Mouse (Mus musculus) macrophage (primary cell): ENCODE results near the gene Glcci1. TPM values are rescaled to one million over a fixed set of nuclear protein-coding genes. Genes with fewer than 3 reads are reported as not detected.

ENCODE experiments used
- H3K27ac ChIP-seq: fragments of 350-480 bp; formaldehyde crosslinking; 2 replicates; pipeline ENCODE4 v1.9.0; 2021
- H3K36me3 ChIP-seq: fragments of 350-480 bp; formaldehyde crosslinking; 2 replicates; pipeline ENCODE4 v1.9.0; 2021; ENCODE audit errors: inconsistent target
- H3K4me3 ChIP-seq: fragments of 350-480 bp; formaldehyde crosslinking; 2 replicates; pipeline ENCODE4 v1.9.0; 2021; ENCODE audit errors: inconsistent target
- H3K79me2 ChIP-seq: fragments of 350-480 bp; formaldehyde crosslinking; 2 replicates; pipeline ENCODE4 v1.9.0; 2021; ENCODE audit errors: inconsistent target
- WGBS: methylation state at CpG from one replicate; pipeline ENCODE4 v1.1.7; 2026; ENCODE audit warnings: inconsistent platforms; ENCODE audit not compliant: missing documents; 5-methylcytosine and 5-hydroxymethylcytosine counted together
- polyA plus RNA-seq: library from polyadenylated mRNA; stranded (reverse); fragments of 250-400 nt; gene quantifications from 3 replicates; pipeline ENCODE4 v1.2.4, GENCODE M21; 2018; ENCODE audit warnings: inconsistent platforms
- total RNA-seq, 78 experiments: library from RNA; depleted of rRNA; stranded (reverse); fragments of 250-400 nt; gene quantifications; 1 replicate in 9 of 78; 2 replicates in 24 of 78; 3 replicates in 43 of 78; 4 replicates in 2 of 78; pipeline ENCODE4 v1.2.4; 2018; ENCODE audit warnings: inconsistent platforms in 56 of 78

The Glcci1 gene
- 10 to 100 TPM in 2 of 26 experiments, 1 to 10 TPM in 22, under 1 TPM in 2; 0.43 to 11.6 (median 4.3) TPM for total RNA-seq (2018; cell fraction: chromatin; rRNA removed)
- 1 to 10 TPM in 25 of 26 experiments, under 1 TPM in 1; 0.70 to 6.0 (median 2.2) TPM for total RNA-seq (2018; cell fraction: cytosol; rRNA removed)
- 10 to 100 TPM in 7 of 26 experiments, 1 to 10 TPM in 19; 1.5 to 16.1 (median 5.9) TPM for total RNA-seq (2018; cell fraction: nucleus; rRNA removed)
- polyA plus RNA-seq: 0.52 to 1.7 TPM (median 0.90 TPM) in 3 replicates

DNA sequence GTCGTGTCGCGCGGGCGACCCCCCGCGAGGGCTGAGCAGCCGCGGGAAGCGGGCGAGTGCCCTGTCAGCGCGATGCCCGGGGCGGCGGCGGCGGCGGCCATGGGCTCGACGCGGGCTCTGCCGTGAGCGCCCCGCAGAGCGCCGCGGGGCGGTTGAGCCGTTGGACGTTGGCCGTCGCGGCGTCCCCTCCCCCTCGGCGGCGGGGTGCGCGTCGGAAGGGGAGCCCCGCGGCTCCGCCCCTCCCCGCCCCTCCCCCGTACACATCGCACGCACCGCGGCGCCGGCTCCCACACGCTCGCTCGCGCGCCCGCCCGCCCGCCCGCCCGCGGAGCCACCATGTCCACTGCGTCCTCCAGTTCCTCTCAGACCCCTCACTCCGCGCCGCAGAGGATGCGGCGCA lies at the start of gene Glcci1:
Glcci1 (plus strand) TSS at position 50 of the 400 bp plus-strand sequence.
- Histone ChIP-seq H3K27ac (no peak within 1 kb of the TSS), H3K4me3 (peak within 1 kb of the TSS; percentile 60), H3K36me3 (no peaks in the 10 kb centered on the region), H3K79me2 (no peaks in the 10 kb centered on the region; the same call in 1 of the 2 replicates)
- WGBS: under 1% methylated on average over 26 of the region's 69 CpGs

DNA sequence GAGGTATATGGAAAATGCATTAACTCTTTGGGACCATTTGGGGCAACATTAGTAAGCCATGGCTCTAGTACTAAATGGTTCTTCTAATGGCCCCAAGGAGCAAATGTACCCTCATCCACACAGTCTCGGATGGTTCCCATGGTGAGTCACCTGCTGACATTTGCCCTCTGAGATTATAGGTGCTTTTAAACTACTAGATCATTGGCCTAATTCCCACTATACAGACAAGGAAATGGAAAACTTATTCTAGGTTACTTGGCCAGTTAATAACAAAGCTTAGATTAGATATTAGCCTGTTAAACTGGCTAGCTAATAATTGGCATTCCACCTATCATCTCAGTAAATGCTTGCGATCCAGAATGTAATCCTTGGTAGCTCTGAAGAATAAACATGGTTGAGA lies 47.0 kb upstream of the Glcci1 start:
- WGBS: 93% methylated on average over 2 of the region's 2 CpGs

DNA sequence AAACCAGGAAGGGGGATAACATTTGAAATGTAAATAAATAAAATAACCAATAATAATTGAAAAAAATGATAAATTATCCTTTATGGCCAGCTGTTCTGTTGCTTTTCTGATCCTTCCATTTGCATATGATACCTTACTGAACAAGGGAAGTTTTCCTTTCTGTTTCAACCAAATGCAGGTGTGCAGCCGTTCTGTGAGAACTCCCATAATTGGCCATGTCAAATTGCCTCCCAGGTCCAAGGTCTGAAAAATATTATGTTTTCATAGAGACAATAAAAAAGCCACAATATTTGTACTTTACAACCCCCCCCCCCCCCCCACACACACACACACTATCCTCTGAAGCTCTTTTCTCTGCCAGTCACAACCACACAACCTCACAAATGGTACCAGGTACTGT lies 44.0 kb upstream of the Glcci1 start:
- Histone ChIP-seq H3K36me3 (no peaks in the 10 kb centered on the region), H3K4me3 (no peak overlapping the region), H3K27ac (no peak overlapping the region), H3K79me2 (no peaks in the 10 kb centered on the region)
- WGBS: 100% methylated on average over 1 of the region's 1 CpGs

More for the DNA sequence above, 47.0 kb upstream of the Glcci1 start:
- Histone ChIP-seq H3K79me2 (no peaks in the 10 kb centered on the region), H3K36me3 (no peaks in the 10 kb centered on the region), H3K27ac (no peak overlapping the region), H3K4me3 (no peak overlapping the region)

DNA sequence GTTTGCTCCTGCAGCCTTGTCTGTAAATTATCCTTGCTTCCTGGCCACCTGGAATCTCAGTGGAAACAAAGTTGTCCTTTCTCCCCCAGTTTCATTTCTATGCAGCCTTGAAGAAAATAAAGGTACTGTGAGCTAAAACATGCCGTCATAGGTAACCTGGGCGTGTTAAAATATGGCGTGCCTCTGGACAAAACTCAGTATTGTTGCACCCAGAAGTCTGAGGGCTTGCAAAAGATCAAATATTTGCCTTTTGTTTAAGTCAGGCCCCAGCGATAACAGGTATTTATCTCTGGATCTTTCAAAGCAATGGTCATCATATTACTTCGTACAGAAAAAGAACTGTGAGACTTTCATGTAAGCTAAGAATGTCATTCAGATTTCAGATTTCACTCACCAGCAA lies 43.4 kb upstream of the Glcci1 start:
- Histone ChIP-seq H3K4me3 (no peak overlapping the region), H3K79me2 (no peaks in the 10 kb centered on the region), H3K27ac (no peak overlapping the region), H3K36me3 (no peaks in the 10 kb centered on the region)
- WGBS: 94% methylated on average over 5 of the region's 5 CpGs

DNA sequence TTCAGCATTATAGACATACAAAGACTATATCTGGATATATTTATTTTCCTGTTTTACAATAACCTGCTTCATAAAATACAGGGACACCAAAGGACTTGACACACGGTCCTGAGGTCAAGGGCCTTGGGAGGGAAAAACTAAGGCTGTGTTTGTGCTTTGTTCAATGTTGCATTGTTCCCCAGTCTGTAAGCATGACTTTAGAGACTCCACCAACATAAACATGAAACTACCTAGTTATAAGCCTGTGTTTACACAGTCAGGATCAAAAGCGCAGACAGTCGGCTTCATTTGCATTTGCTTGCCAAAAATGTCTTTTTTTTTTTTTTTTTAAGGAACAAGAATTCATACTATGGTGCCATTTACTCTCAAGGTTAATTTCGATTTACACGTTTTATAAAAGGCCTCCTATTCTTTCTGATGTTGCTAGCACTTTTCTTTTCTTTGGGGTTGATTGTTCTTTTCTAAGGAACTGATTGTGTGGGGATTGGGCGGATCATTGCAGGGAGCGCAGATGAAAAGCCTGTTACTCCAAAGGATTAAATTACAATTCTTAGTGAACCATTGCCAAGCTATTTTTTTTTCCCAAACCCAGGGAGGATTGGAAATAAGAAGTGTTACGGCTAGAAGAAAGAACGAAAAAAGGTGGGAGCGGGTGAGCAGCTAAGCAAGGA lies 41.6 kb upstream of the Glcci1 start:
- Histone ChIP-seq H3K4me3 (no peak overlapping the region), H3K36me3 (no peaks in the 10 kb centered on the region), H3K79me2 (no peaks in the 10 kb centered on the region), H3K27ac (no peak overlapping the region)
- 91% methylated on average over 9 of the region's 10 CpGs for WGBS

DNA sequence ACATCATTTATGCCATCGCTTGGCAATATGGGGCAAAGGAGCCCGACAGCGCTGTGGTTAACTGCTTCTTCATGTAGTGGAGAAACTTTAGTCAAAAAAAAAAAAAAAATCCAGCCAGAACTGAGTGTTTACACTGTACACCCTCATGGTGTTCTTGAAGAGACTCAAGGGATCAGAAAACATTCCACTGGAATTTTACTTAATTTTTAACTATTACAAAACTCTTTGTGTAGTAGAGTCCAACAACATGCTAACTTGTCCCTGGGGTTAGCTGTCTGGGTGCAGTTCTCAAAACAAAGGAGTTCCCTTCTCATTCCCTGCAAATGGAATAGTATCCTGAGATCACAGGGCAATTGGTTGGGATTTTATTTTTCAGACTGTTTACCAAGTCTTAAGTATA lies 39.5 kb upstream of the Glcci1 start:
- Histone ChIP-seq H3K27ac (no peak overlapping the region), H3K79me2 (no peaks in the 10 kb centered on the region), H3K4me3 (no peak overlapping the region), H3K36me3 (no peaks in the 10 kb centered on the region)
- WGBS: 100% methylated on average over 3 of the region's 3 CpGs

DNA sequence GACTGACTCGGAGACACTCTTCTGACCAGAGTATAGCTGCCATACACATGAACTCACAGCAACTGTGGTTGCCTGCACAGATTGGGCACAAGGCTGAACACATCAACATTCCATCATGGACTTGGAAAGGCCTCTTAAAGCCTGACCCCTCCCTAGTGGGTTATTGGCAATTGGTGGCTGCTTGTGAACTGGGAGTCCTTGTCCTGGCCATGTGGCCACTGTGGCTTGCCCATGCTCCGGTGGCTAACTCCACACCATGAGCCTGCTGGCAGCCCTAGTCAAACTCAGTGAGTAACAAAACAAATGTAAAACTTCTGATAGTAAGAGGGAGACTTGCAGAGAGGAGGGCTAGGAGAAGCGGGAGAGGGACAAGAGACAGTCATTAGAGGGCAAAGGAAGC lies 37.3 kb upstream of the Glcci1 start:
- WGBS: 95% methylated on average over 2 of the region's 3 CpGs
- no peak overlapping the region for H3K27ac ChIP-seq
- no peaks in the 10 kb centered on the region for H3K36me3 ChIP-seq
- H3K4me3 ChIP-seq: no peak overlapping the region
- no peaks in the 10 kb centered on the region for H3K79me2 ChIP-seq

DNA sequence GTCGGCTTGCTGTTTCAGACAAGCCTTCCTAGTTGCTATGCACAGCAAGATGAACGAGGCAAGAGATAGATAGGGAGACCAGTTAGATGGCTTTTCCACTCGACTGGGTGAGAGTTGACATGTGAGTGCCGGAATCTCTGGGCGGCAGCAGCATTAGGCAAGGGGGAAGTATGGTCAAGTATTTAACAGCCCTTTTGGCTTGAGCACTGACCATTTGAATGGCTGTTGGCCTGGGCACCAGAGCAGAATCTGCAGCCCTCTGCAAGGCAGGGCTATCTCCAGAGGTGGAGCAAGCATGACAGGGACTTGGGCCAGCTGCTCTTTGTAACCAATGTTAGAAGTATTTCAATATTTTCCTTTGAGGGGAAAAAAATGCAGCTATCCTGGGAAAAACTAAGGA lies 36.5 kb upstream of the Glcci1 start:
- WGBS: 72% methylated on average over 5 of the region's 5 CpGs
- no peaks in the 10 kb centered on the region for H3K36me3 ChIP-seq
- no peaks in the 10 kb centered on the region for H3K79me2 ChIP-seq
- H3K27ac ChIP-seq: no peak overlapping the region
- no peak overlapping the region for H3K4me3 ChIP-seq

DNA sequence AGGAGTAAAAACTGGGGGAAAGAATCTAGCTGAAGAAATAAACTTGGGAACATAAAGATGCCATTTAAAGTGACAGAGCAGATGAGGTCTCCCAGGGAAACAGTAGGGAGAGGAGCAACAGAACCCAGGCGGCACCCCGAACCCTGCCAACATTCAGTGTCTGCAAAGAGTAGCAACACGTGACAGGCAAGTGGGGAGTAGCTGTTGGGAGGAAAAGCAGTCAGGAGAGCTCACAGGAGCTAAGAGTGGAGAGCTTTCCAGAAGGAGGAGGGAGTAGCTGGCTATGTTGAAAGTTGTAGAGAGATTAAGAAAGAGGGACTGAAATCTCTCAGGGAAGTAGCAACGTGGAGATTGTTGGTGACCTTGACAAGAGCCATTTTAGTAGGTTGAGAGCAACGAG lies 35.9 kb upstream of the Glcci1 start:
- Histone ChIP-seq H3K79me2 (no peaks in the 10 kb centered on the region), H3K27ac (no peak overlapping the region), H3K4me3 (no peak overlapping the region), H3K36me3 (no peaks in the 10 kb centered on the region)
- WGBS: 86% methylated on average over 5 of the region's 5 CpGs

DNA sequence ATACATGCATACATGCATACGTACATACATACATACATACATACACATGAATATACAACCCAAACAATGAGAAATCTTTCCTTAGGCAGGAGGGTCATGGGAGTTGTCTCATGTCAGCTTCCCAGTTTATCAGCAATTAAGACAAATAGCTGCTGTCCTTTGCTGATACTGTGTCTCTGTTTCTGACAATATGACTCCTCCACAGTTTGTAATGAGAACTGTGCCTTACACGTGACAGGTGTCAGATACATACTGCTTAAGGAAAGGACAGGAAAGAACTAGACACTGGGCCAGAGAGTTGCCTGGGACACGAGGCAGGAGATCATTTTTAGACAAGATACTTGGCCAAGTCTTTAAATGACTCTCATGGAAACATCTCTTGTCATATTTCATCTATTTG lies 35.1 kb upstream of the Glcci1 start:
- no peaks in the 10 kb centered on the region for H3K79me2 ChIP-seq
- WGBS: 83% methylated on average over 3 of the region's 3 CpGs
- no peak overlapping the region for H3K27ac ChIP-seq
- H3K36me3 ChIP-seq: no peaks in the 10 kb centered on the region
- no peak overlapping the region for H3K4me3 ChIP-seq

DNA sequence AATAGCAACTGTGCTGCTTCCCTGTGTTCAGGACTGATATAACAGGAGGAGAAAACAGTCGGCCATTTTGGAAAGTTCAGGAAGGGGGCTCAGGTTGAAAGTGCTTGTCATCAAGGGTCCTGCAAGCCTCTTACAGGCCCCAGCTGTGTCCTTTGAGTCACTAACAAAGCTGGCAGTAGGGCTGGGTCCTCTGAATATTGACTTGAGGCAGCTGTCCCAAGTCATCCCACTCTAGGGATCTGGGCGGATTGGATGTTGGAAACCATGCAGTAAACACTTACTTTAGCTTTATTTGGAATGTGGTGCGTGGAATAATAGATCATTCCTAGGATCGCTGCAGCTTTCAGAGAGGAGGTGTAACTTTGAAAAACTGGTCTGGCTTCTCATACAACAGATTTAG lies 34.6 kb upstream of the Glcci1 start:
- Histone ChIP-seq H3K27ac (no peak overlapping the region), H3K36me3 (no peaks in the 10 kb centered on the region), H3K4me3 (no peak overlapping the region), H3K79me2 (no peaks in the 10 kb centered on the region)
- WGBS: 94% methylated on average over 4 of the region's 4 CpGs

DNA sequence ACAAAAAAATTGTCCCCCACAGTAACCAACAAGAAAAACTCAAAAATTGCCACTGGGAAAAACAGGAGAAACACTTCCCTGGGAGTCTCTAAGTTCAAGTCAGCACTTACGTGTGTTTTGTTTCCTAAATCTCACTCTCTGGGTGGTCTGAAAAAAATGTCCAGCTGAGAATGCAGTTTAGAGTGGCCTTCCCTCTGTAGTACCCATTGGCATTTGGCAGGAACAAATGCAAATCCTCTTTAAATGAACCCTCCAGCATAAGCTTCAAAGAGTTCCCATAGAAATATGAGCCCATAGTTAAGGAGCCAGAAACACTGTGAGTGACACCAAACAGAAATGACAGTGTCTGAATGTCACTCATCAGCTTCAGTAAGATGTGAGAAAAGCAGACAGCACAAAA lies 30.2 kb upstream of the Glcci1 start:
- Histone ChIP-seq H3K27ac (no peak overlapping the region), H3K36me3 (no peaks in the 10 kb centered on the region), H3K4me3 (no peak overlapping the region), H3K79me2 (no peaks in the 10 kb centered on the region)
- 100% methylated on average over 1 of the region's 1 CpGs for WGBS

DNA sequence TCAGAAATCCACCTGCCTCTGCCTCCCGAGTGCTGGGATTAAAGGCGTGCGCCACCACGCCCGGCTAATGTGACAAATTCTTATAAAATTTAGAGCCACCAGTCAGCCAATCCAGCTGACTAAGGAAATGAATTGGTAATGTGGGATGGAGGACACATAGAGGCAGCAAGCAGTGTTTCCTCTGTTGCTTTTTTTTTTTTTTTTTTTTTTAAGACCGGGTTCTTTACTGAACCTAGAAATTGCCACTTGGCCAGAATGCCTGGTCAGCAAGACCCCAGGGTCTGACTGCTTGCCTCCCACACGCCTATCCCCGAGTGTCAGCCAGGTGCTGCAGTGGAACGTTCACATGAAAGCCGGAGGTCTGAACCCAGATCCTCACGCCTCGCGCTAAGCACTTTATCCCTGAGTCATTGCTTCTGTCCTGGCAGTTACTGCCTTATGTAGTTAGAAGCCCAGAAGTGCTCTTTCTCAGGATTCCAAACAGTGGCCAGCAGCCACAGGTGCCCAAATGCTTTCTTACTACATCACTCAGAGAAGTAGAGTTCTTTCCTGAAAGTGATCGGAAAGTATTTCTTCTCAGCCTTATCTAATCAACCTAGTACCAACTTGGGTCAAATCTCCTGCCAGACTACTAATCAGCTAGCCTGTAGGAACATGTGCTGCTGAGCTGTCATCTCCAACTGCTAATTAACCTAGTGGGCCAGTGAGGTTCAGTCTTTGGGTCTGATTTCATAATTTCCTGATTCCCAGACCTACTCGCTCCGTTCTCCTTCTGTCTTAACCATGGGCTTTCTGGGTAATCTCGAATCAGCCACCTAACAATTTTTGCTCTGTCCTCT lies 24.7 kb upstream of the Glcci1 start:
- Histone ChIP-seq H3K36me3 (no peaks in the 10 kb centered on the region), H3K4me3 (no peak overlapping the region), H3K79me2 (no peaks in the 10 kb centered on the region), H3K27ac (no peak overlapping the region)
- WGBS: 83% methylated on average over 17 of the region's 17 CpGs

DNA sequence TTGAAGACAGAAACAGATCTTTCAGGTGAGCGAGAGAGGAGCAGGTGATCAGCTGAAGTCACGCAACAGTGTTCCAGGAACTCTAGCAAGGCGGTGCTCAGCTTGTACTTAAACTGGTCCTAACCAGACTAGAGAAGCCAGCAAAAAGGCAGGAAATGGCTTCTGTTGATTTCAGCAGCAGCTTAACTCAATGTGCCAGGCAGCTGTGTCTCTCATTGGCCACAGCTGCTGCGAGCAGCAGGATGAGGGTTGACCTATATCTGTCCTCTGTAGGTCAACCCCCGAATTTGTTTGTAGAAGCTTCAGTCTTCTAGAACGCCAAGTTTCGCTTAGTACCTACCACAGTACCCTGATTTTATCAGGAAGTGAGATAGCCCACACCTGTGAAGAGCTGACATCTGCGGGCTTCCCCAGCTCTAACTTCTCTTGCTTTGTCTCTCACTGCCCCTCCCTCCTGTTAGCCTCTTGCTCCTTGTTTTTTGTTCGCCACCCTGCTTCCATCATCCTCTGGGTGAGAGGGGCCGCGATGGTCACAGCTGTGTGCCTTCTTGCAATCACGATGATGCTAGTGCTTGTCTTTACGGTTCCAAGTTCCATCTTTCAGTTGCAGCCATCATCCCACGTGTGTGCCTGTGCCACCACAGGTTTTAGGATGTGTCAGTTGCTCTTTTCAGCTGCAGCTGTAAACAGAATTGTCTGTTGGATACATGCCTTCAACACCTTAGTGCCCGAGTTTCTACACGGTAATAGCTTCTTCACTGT lies 23.8 kb upstream of the Glcci1 start:
- no peak overlapping the region for H3K27ac ChIP-seq
- no peaks in the 10 kb centered on the region for H3K36me3 ChIP-seq
- no peaks in the 10 kb centered on the region for H3K79me2 ChIP-seq
- no peak overlapping the region for H3K4me3 ChIP-seq
- WGBS: 80% methylated on average over 15 of the region's 16 CpGs
